Mouse (Mus musculus): Measurements from ENCODE around the gene Dlgap3. TPM values are rescaled to one million over a fixed set of nuclear protein-coding genes. Genes with fewer than 3 reads are reported as not detected.

The Dlgap3 gene
- polyA plus RNA-seq, 1 experiment from 2014 or later, result 2.8 TPM

DNA sequence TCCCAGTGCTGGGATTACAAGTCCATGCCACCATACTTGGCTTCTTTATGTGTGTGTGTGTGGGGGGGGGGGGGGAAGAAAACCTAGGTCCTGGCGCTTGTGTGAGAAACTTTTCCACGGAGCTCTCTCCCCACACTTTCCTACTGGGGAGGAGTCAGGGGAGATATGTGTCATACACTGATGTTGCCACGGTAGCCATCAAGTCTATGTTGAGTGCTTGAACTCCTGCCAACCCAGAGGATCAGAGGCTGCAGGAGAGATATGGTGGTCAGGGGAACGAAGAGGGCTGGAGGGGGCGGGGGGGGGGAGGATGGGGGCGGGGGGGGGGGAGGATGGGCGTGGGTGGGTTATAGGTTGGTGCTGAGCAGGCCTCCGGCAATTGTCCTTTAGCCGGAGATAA, 46.8 kb downstream of the Dlgap3 start:
- no peaks in the 10 kb centered on the region for H3K36me3 ChIP-seq (ENCODE audit: control insufficient read depth, insufficient read depth, low read length)
- H3K4me3 ChIP-seq (ENCODE audit: low read depth, low read length), result no peak overlapping the region
- H3K9ac ChIP-seq (ENCODE audit: low read depth, low read length), result no peak overlapping the region
- ATAC-seq (ENCODE audit: low read depth), result no peak
- WGBS, result 71% methylated on average over 6 of the region's 9 CpGs
- DNase-seq (ENCODE audit: low spot score), result no peak
- H3K4me2 ChIP-seq (ENCODE audit: low read depth, low read length), result no peak overlapping the region
- H3K9me3 ChIP-seq (ENCODE audit: control insufficient read depth, low read length), result no peaks in the 10 kb centered on the region
- H3K27ac ChIP-seq (replicated peaks; ENCODE audit: low read depth, low read length), result no peak overlapping the region
- H3K27me3 ChIP-seq (replicated peaks; ENCODE audit: control insufficient read depth, insufficient read depth, low read length), result peaks cover 30% of the 10 kb centered on the region
- no peaks in the 10 kb centered on the region for H3K4me1 ChIP-seq (ENCODE audit: control insufficient read depth, insufficient read depth, low read length)

DNA sequence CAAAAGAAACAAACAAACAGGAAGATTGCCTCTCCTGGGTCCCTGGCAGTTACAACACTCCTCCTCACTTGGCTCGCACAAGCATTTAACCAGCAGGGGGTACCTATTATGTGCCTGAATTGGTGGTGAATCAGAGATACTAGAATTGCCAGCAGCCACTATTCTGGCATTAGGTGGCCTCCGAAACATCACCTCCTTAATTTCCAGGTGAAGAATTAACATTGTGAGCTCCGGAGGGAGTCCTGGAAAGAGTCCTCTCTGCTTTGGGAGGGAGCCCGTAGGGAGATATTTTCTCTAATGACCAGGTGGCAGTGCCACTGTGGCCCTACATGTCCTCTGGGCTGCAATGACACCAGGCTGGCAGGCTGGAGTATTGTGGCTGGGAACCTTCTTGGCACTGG, 47.2 kb downstream of the Dlgap3 start:
- no peak overlapping the region for H3K4me3 ChIP-seq (ENCODE audit: low read depth, low read length)
- WGBS, result 82% methylated on average over 4 of the region's 4 CpGs
- DNase-seq (ENCODE audit: low spot score) (no peak), ATAC-seq (ENCODE audit: low read depth) (no peak)
- H3K27ac ChIP-seq (replicated peaks; ENCODE audit: low read depth, low read length), result no peak overlapping the region
- no peak overlapping the region for H3K4me2 ChIP-seq (ENCODE audit: low read depth, low read length)
- H3K27me3 ChIP-seq (replicated peaks; ENCODE audit: control insufficient read depth, insufficient read depth, low read length), result peaks cover 30% of the 10 kb centered on the region
- no peaks in the 10 kb centered on the region for H3K9me3 ChIP-seq (ENCODE audit: control insufficient read depth, low read length)
- H3K9ac ChIP-seq (ENCODE audit: low read depth, low read length), result no peak overlapping the region
- no peaks in the 10 kb centered on the region for H3K4me1 ChIP-seq (ENCODE audit: control insufficient read depth, insufficient read depth, low read length)
- H3K36me3 ChIP-seq (ENCODE audit: control insufficient read depth, insufficient read depth, low read length), result no peaks in the 10 kb centered on the region

DNA sequence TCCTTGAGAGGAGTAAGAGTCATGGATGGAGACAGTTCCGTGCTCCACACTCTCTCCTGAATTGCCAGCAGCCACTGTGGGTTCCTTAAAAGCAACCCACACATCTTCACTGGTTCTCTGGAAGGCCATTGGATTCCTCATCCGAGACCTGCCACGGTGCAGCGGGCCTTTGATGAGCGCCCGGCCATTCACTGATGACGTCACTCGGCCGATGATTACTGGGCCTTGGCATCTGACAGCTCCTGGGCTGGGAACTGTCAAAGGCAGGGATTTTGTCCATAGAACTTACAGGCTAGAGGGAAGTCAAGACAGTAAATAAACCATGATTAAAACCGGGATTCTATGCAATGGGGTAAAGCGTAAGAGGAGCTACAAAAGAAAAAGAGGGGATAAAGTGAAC, 48.0 kb downstream of the Dlgap3 start:
- H3K9me3 ChIP-seq (ENCODE audit: control insufficient read depth, low read length), result no peaks in the 10 kb centered on the region
- ATAC-seq (ENCODE audit: low read depth) (no peak), DNase-seq (ENCODE audit: low spot score) (no peak)
- peaks cover 30% of the 10 kb centered on the region for H3K27me3 ChIP-seq (replicated peaks; ENCODE audit: control insufficient read depth, insufficient read depth, low read length)
- H3K4me3 ChIP-seq (ENCODE audit: low read depth, low read length), result no peak overlapping the region
- H3K4me1 ChIP-seq (ENCODE audit: control insufficient read depth, insufficient read depth, low read length), result no peaks in the 10 kb centered on the region
- H3K9ac ChIP-seq (ENCODE audit: low read depth, low read length), result no peak overlapping the region
- no peak overlapping the region for H3K4me2 ChIP-seq (ENCODE audit: low read depth, low read length)
- H3K36me3 ChIP-seq (ENCODE audit: control insufficient read depth, insufficient read depth, low read length), result no peaks in the 10 kb centered on the region
- 75% methylated on average over 11 of the region's 11 CpGs for WGBS
- H3K27ac ChIP-seq (replicated peaks; ENCODE audit: low read depth, low read length), result no peak overlapping the region

DNA sequence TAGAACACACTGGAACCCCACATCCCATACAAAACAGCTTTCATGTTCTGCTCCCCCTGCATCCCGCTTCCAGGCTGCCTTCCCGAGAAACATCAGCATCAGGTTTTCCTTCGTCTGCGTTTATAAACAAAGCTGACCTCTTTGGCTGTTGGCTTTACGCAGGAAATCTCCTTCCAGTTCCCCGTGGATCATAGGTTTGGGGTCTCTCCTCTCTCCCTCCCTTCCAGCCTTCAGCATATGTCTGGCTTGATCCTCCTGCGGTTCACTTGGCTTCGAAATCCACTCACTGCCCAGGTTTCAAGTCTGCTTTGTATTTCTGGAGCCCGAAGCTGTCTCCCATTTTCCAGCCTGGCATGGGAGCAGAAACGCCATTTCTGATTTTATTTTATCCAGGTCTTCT, 54.3 kb downstream of the Dlgap3 start:
- H3K4me3 ChIP-seq (ENCODE audit: low read depth, low read length), result no peak overlapping the region
- H3K4me2 ChIP-seq (ENCODE audit: low read depth, low read length), result no peak overlapping the region
- no peak overlapping the region for H3K9ac ChIP-seq (ENCODE audit: low read depth, low read length)
- H3K27ac ChIP-seq (replicated peaks; ENCODE audit: low read depth, low read length), result no peak overlapping the region
- ATAC-seq (ENCODE audit: low read depth) (no peak), DNase-seq (ENCODE audit: low spot score) (no peak)
- no peaks in the 10 kb centered on the region for H3K9me3 ChIP-seq (ENCODE audit: control insufficient read depth, low read length)
- no peaks in the 10 kb centered on the region for H3K36me3 ChIP-seq (ENCODE audit: control insufficient read depth, insufficient read depth, low read length)
- no peaks in the 10 kb centered on the region for H3K4me1 ChIP-seq (ENCODE audit: control insufficient read depth, insufficient read depth, low read length)
- WGBS, result 24% methylated on average over 10 of the region's 10 CpGs
- peaks cover 58% of the 10 kb centered on the region for H3K27me3 ChIP-seq (replicated peaks; ENCODE audit: control insufficient read depth, insufficient read depth, low read length)

DNA sequence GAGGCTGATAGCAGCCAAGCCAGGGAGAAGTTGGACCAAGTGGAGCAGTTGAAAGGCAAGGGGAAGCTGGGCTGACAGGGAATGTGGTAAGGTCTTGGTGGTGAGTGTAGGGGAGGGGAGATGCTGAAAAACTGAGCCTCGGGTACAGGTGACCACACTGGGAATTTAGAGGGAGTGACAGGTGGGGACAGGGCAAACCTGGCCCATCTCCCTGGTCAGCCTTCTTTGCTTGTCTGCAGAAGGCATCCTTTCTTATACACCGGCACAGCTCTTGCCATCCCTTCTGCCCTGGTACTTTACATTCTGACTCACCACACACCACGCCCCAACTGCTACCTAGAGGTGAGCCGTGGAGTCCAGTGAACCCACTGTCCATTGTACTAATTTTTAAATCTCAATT, 54.8 kb downstream of the Dlgap3 start:
- no peaks in the 10 kb centered on the region for H3K9me3 ChIP-seq (ENCODE audit: control insufficient read depth, low read length)
- no peaks in the 10 kb centered on the region for H3K36me3 ChIP-seq (ENCODE audit: control insufficient read depth, insufficient read depth, low read length)
- H3K4me2 ChIP-seq (ENCODE audit: low read depth, low read length), result no peak overlapping the region
- no peak for DNase-seq (ENCODE audit: low spot score)
- H3K9ac ChIP-seq (ENCODE audit: low read depth, low read length), result no peak overlapping the region
- no peak overlapping the region for H3K27ac ChIP-seq (replicated peaks; ENCODE audit: low read depth, low read length)
- H3K27me3 ChIP-seq (replicated peaks; ENCODE audit: control insufficient read depth, insufficient read depth, low read length), result peaks cover 58% of the 10 kb centered on the region
- WGBS, result 64% methylated on average over 4 of the region's 4 CpGs
- ATAC-seq (ENCODE audit: low read depth), result no peak
- no peak overlapping the region for H3K4me3 ChIP-seq (ENCODE audit: low read depth, low read length)
- no peaks in the 10 kb centered on the region for H3K4me1 ChIP-seq (ENCODE audit: control insufficient read depth, insufficient read depth, low read length)

DNA sequence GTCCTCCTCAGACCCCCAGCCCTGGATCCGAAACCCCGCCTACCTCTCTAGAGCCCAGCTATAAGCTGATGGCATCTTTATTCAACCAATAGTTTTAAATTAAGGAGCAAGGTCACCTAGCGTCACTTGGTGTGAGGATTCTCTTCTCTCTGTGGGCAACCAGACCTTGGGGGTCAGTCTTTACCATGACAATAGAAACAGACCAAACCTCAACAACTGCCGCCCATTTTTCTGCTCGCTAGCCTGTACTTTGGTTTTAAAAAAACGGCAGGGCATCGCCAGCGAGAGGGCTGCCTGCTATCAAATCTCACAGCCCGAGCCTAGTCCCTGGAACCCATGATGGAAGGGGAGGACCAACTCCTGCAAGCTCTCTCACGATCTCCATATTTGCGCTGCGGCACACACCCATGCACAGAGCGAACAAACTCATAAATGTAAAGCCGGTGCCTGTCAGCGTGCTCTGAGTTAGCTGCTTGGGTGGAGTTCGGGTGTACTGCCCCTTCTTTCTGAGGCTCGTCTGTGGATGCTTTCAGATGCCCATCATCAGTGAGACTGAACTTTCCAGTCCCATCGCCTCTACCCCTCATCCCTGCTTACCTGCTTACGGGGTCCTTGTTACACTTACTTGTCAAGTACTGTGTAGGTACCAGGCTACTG, 55.6 kb downstream of the Dlgap3 start:
- no peak for DNase-seq (ENCODE audit: low spot score)
- H3K27me3 ChIP-seq (replicated peaks; ENCODE audit: control insufficient read depth, insufficient read depth, low read length), result peaks cover 58% of the 10 kb centered on the region

DNA sequence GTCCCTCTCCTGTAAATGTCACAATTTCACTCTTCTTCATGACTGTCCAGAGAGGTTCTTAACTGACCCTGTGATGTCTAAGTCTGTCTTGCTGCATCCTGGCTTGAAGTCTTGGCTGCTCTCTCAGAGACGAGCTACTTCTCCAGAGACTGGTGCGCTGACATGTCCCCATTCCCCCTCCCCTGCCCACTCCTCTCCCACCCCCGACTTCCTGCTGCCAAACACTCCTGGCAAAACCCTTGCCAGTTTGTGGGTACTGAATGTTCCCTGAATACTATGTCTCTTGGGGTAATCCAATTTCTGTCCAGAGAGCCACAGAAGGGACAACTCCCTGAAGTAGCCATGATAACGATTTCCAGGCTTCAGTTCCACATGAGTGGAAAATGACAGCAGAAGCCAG, 57.1 kb downstream of the Dlgap3 start:
- Histone ChIP-seq H3K4me2 (ENCODE audit: low read depth, low read length) (no peak overlapping the region), H3K9ac (ENCODE audit: low read depth, low read length) (no peak overlapping the region), H3K9me3 (ENCODE audit: control insufficient read depth, low read length) (no peaks in the 10 kb centered on the region), H3K27ac (replicated peaks; ENCODE audit: low read depth, low read length) (no peak overlapping the region), H3K36me3 (ENCODE audit: control insufficient read depth, insufficient read depth, low read length) (no peaks in the 10 kb centered on the region), H3K4me3 (ENCODE audit: low read depth, low read length) (no peak overlapping the region), H3K4me1 (ENCODE audit: control insufficient read depth, insufficient read depth, low read length) (no peaks in the 10 kb centered on the region), H3K27me3 (replicated peaks; ENCODE audit: control insufficient read depth, insufficient read depth, low read length) (peaks cover 58% of the 10 kb centered on the region)
- DNase-seq (ENCODE audit: low spot score) (no peak), ATAC-seq (ENCODE audit: low read depth) (no peak)
- 33% methylated on average over 4 of the region's 4 CpGs for WGBS

More for the DNA sequence above, 55.6 kb downstream of the Dlgap3 start:
- no peaks in the 10 kb centered on the region for H3K36me3 ChIP-seq (ENCODE audit: control insufficient read depth, insufficient read depth, low read length)
- H3K9ac ChIP-seq (ENCODE audit: low read depth, low read length), result no peak overlapping the region; the same call in 1 of the 2 replicates
- no peak overlapping the region for H3K4me2 ChIP-seq (ENCODE audit: low read depth, low read length)
- ATAC-seq (ENCODE audit: low read depth), result no peak
- no peaks in the 10 kb centered on the region for H3K4me1 ChIP-seq (ENCODE audit: control insufficient read depth, insufficient read depth, low read length)
- H3K27ac ChIP-seq (replicated peaks; ENCODE audit: low read depth, low read length), result no peak overlapping the region
- no peak overlapping the region for H3K4me3 ChIP-seq (ENCODE audit: low read depth, low read length)
- WGBS, result 15% methylated on average over 19 of the region's 19 CpGs
- H3K9me3 ChIP-seq (ENCODE audit: control insufficient read depth, low read length), result no peaks in the 10 kb centered on the region

DNA sequence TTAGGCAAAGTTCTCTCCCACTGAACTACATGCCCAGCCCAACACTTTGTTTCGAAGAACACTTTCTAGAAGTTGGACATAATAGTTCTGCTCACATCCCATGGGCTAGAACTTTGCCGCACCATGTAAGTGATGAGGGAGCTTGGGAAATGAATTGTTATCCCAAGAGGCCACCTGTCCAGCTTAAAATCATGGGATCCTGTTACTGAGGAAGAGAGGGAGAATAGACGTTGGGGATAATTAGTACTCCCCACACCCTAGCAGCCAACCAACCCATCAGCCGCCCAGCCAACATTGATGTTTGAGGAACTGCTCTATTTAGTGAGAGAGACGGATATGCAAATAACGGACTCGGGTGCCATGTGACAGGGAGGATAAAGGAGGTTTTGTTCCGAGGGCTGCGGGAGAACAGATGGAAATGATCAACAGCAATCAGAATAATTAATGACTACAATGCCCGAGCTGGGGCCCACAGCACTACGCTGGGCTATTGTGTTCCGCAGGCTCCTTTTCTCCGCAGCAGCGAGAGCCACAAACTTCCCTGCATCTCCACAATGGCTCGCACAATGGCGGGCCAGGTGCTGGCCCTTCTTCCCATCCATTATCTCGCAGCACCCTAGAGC, 58.2 kb downstream of the Dlgap3 start:
- H3K9me3 ChIP-seq (ENCODE audit: control insufficient read depth, low read length), result no peaks in the 10 kb centered on the region
- ATAC-seq (ENCODE audit: low read depth) (peak; percentile 77), DNase-seq (ENCODE audit: low spot score) (peak; percentile 57)
- WGBS, result 18% methylated on average over 17 of the region's 17 CpGs
- 0 out of 2 replicates have a peak overlapping the region, but pooled peaks have one; percentile 1 for H3K4me2 ChIP-seq (ENCODE audit: low read depth, low read length)
- no peak overlapping the region for H3K4me3 ChIP-seq (ENCODE audit: low read depth, low read length)
- H3K4me1 ChIP-seq (ENCODE audit: control insufficient read depth, insufficient read depth, low read length), result no peaks in the 10 kb centered on the region
- peaks cover 56% of the 10 kb centered on the region for H3K27me3 ChIP-seq (replicated peaks; ENCODE audit: control insufficient read depth, insufficient read depth, low read length)
- no peak overlapping the region for H3K9ac ChIP-seq (ENCODE audit: low read depth, low read length)
- no peak overlapping the region for H3K27ac ChIP-seq (replicated peaks; ENCODE audit: low read depth, low read length)
- H3K36me3 ChIP-seq (ENCODE audit: control insufficient read depth, insufficient read depth, low read length), result no peaks in the 10 kb centered on the region

DNA sequence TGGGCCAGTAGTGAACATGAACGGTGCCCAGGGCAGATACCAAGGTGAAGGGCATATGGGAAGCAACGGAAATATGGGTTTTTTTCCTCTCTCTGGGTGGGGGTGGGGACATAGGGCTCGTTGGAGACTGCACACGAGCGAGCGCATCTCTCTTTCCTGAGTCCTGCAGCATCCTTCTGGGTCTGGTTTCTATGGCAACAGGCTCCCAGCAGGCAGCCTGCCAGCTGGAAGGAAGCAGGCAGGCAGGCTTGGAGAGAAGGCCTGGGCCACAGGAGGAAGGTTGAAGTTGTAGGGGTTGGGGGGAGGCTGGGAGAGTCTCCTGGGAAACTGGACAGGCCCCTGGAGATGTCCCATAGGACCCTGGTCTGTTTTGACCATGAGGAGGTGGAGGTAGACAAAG, 63.0 kb downstream of the Dlgap3 start:
- DNase-seq (ENCODE audit: low spot score) (peak; percentile 51), ATAC-seq (ENCODE audit: low read depth) (no peak)
- Histone ChIP-seq H3K27me3 (replicated peaks; ENCODE audit: control insufficient read depth, insufficient read depth, low read length) (peaks cover 16% of the 10 kb centered on the region), H3K27ac (replicated peaks; ENCODE audit: low read depth, low read length) (no peak overlapping the region), H3K9ac (ENCODE audit: low read depth, low read length) (no peak overlapping the region), H3K4me2 (ENCODE audit: low read depth, low read length) (no peak overlapping the region), H3K36me3 (ENCODE audit: control insufficient read depth, insufficient read depth, low read length) (no peaks in the 10 kb centered on the region), H3K9me3 (ENCODE audit: control insufficient read depth, low read length) (no peaks in the 10 kb centered on the region), H3K4me1 (ENCODE audit: control insufficient read depth, insufficient read depth, low read length) (no peaks in the 10 kb centered on the region), H3K4me3 (ENCODE audit: low read depth, low read length) (no peak overlapping the region)
- 48% methylated on average over 3 of the region's 6 CpGs for WGBS
